In genomic region chr3:102024981-102025451, GRCm38 (mm10) we compare ENCODE assay signal across 15 mouse cellular contexts. TPM values are rescaled to one million over a fixed set of nuclear protein-coding genes. Genes with fewer than 3 reads are reported as not detected.
A peak's percentile ranks its signal among the peaks of the same experiment; 100 is the strongest.
DNase-seq lines count a peak whose midpoint lies in the region; ATAC-seq and TF ChIP-seq lines count a peak whose summit lies in the region.
"Had no signal": no experiment of that assay in that cellular context is flagged by ENCODE, and none has a peak within 500 bp of the region (broad histone marks: within the 10 kb centered on the region; RNA-seq: fewer than 3 reads in every experiment).

No protein-coding gene starts in this region.

- H3K9ac ChIP-seq in neural tube, embryonic 15.5 days (replicated peaks) = no peak overlapping the region
- no peak overlapping the region for H3K9ac ChIP-seq in forebrain, embryonic 16.5 days (replicated peaks; ENCODE audit: low read depth, low read length)
- no peak overlapping the region for H3K9ac ChIP-seq in midbrain, embryonic 11.5 days (ENCODE audit: low read length)
- no peak overlapping the region for H3K9ac ChIP-seq in stomach, postnatal 0 days (ENCODE audit: low read length)
- H3K9ac ChIP-seq: stomach, embryonic 15.5 days had no signal

- DNase-seq in neural tube, embryonic 10.5 days (ENCODE audit: extremely low spot score, low spot score) = peak; percentile 32
- DNase-seq in midbrain, embryonic 11.5 days (ENCODE audit: low spot score, missing footprints) = peak; percentile 85
- no peak for DNase-seq in layer of hippocampus, postnatal 36 days
- no peak for DNase-seq in stomach, postnatal 0 days (ENCODE audit: low spot score)
- no peak for DNase-seq in kidney, adult 8-10 months
- DNase-seq: cerebellum, adult 9-11 months; thymus, postnatal 4 days had no signal

- peaks cover 11% of the 10 kb centered on the region for H3K4me1 ChIP-seq in neural tube, embryonic 15.5 days
- H3K4me1 ChIP-seq in forebrain, embryonic 16.5 days (replicated peaks; ENCODE audit: control insufficient read depth, insufficient read depth, low read length) = peaks cover 21% of the 10 kb centered on the region
- H3K4me1 ChIP-seq in midbrain, embryonic 11.5 days (ENCODE audit: control insufficient read depth, insufficient read depth, low read length) = peaks cover 11% of the 10 kb centered on the region; the same call in 1 of the 2 replicates
- 0 out of 2 replicates have a peak, but pooled peaks cover 2% of the 10 kb centered on the region for H3K4me1 ChIP-seq in stomach, postnatal 0 days (replicated peaks; ENCODE audit: control insufficient read depth, insufficient read depth)

- H3K36me3 ChIP-seq in neural tube, embryonic 15.5 days = no peaks in the 10 kb centered on the region
- H3K36me3 ChIP-seq in forebrain, embryonic 16.5 days (ENCODE audit: control insufficient read depth, insufficient read depth) = no peaks in the 10 kb centered on the region
- no peaks in the 10 kb centered on the region for H3K36me3 ChIP-seq in midbrain, embryonic 11.5 days (ENCODE audit: control insufficient read depth, insufficient read depth, low read length)
- no peaks in the 10 kb centered on the region for H3K36me3 ChIP-seq in stomach, postnatal 0 days (ENCODE audit: control insufficient read depth, insufficient read depth, low read length)
- H3K36me3 ChIP-seq: stomach, embryonic 15.5 days had no signal

- H3K9me3 ChIP-seq in neural tube, embryonic 15.5 days (replicated peaks) = no peaks in the 10 kb centered on the region
- H3K9me3 ChIP-seq in forebrain, embryonic 16.5 days (ENCODE audit: control insufficient read depth, low read length) = no peaks in the 10 kb centered on the region
- no peaks in the 10 kb centered on the region for H3K9me3 ChIP-seq in midbrain, embryonic 11.5 days (ENCODE audit: control insufficient read depth, low read length)
- no peaks in the 10 kb centered on the region for H3K9me3 ChIP-seq in stomach, postnatal 0 days (ENCODE audit: control insufficient read depth, low read length)
- H3K9me3 ChIP-seq: stomach, embryonic 15.5 days had no signal

- H3K27ac ChIP-seq in neural tube, embryonic 15.5 days (replicated peaks) = no peak overlapping the region
- H3K27ac ChIP-seq in forebrain, embryonic 16.5 days (ENCODE audit: low read length) = 0 out of 2 replicates have a peak overlapping the region, but pooled peaks have one; percentile 24
- H3K27ac ChIP-seq in midbrain, embryonic 11.5 days (ENCODE audit: low read depth, low read length) = peak overlapping the region; percentile 71
- H3K27ac ChIP-seq in stomach, postnatal 0 days (replicated peaks) = no peak overlapping the region
- H3K27ac ChIP-seq: kidney, postnatal 0 days; stomach, embryonic 15.5 days had no signal

- no peaks in the 10 kb centered on the region for H3K27me3 ChIP-seq in neural tube, embryonic 15.5 days (replicated peaks)
- H3K27me3 ChIP-seq in forebrain, embryonic 16.5 days (replicated peaks; ENCODE audit: control insufficient read depth, insufficient read depth, low read length) = no peaks in the 10 kb centered on the region
- no peaks in the 10 kb centered on the region; the same call in 1 of the 2 replicates for H3K27me3 ChIP-seq in midbrain, embryonic 11.5 days (ENCODE audit: control insufficient read depth, insufficient read depth, low read length)
- no peaks in the 10 kb centered on the region for H3K27me3 ChIP-seq in stomach, postnatal 0 days (ENCODE audit: control insufficient read depth, insufficient read depth, low read length)

- no peak overlapping the region for H3K4me3 ChIP-seq in neural tube, embryonic 15.5 days (replicated peaks)
- no peak overlapping the region for H3K4me3 ChIP-seq in forebrain, embryonic 16.5 days (replicated peaks; ENCODE audit: low read length)
- no peak overlapping the region for H3K4me3 ChIP-seq in midbrain, embryonic 11.5 days (ENCODE audit: low read depth, low read length)
- no peak overlapping the region for H3K4me3 ChIP-seq in stomach, postnatal 0 days (ENCODE audit: low read depth, low read length)
- H3K4me3 ChIP-seq: stomach, embryonic 15.5 days had no signal

- no peak for TF ChIP-seq CTCF in stomach, postnatal 0 days (IDR thresholded peaks at IDR 0.05; ENCODE audit: low read depth)

- H3K4me2 ChIP-seq in neural tube, embryonic 15.5 days = no peak overlapping the region
- H3K4me2 ChIP-seq in forebrain, embryonic 16.5 days (ENCODE audit: low read length) = no peak overlapping the region
- H3K4me2 ChIP-seq in midbrain, embryonic 11.5 days = no peak overlapping the region
- H3K4me2 ChIP-seq in stomach, postnatal 0 days (replicated peaks; ENCODE audit: low read depth) = no peak overlapping the region
- H3K4me2 ChIP-seq: stomach, embryonic 15.5 days had no signal

- WGBS in neural tube, embryonic 15.5 days = 28% methylated on average over 9 of the region's 9 CpGs
- WGBS in forebrain, embryonic 16.5 days = 21% methylated on average over 9 of the region's 9 CpGs
- 66% methylated on average over 9 of the region's 9 CpGs for WGBS in midbrain, embryonic 11.5 days
- 58% methylated on average over 9 of the region's 9 CpGs for WGBS in stomach, postnatal 0 days

- ATAC-seq in neural tube, embryonic 15.5 days (ENCODE audit: low FRiP score) = no peak
- ATAC-seq in forebrain, embryonic 16.5 days = peak; percentile 80
- ATAC-seq in midbrain, embryonic 11.5 days (ENCODE audit: low FRiP score) = peak; percentile 58
- no peak for ATAC-seq in stomach, postnatal 0 days (ENCODE audit: low FRiP score, low TSS enrichment)

- no peak for TF ChIP-seq EP300 in stomach, postnatal 0 days (optimal IDR thresholded peaks at IDR 0.05)

RNA-seq across cellular contexts. Expression of gene Nhlh2, which starts 15.1 kb away (rescaled TPM):
- polyA plus RNA-seq in neural tube, embryonic 15.5 days (2015; fragmentation: Nextera tagmentation; extraction: Ambion mirVana) = 14.9 and 19.2 TPM in 2 replicates
- polyA plus RNA-seq in forebrain, embryonic 16.5 days (2015; fragmentation: Nextera tagmentation; extraction: Ambion mirVana) = 19.0 and 19.6 TPM in 2 replicates
- 100 and 112 TPM in 2 replicates for polyA plus RNA-seq in midbrain, embryonic 11.5 days (2014; fragmentation: Nextera tagmentation; extraction: Ambion mirVana)
- 1 to 10 TPM; 1.6 to 2.3 TPM for total RNA-seq in layer of hippocampus, postnatal 36 days (2021)
- polyA plus RNA-seq in stomach, postnatal 0 days (2015; fragmentation: Nextera tagmentation; extraction: Ambion mirVana) = not detected in 2 replicates
- total RNA-seq: adrenal gland, adult 18-20 months; gastrocnemius, adult 18-20 months; megakaryocyte-erythroid progenitor cell, adult 5-6 weeks had no signal
- polyA plus RNA-seq: kidney, postnatal 0 days; lung, embryonic 16.5 days had no signal

Comparison
In these comparisons a context has a peak if more than half of its experiments do, and no peak if none do; other contexts are left out.
1. DNase-seq: peak in neural tube, embryonic 10.5 days (single experiment) and midbrain, embryonic 11.5 days (single experiment); none in layer of hippocampus, postnatal 36 days (0 of 2), stomach, postnatal 0 days (single experiment) and kidney, adult 8-10 months (0 of 2).
2. ATAC-seq: peak in forebrain, embryonic 16.5 days (single experiment) and midbrain, embryonic 11.5 days (single experiment); none in neural tube, embryonic 15.5 days (single experiment) and stomach, postnatal 0 days (single experiment).
3. H3K27ac ChIP-seq: peak in forebrain, embryonic 16.5 days (single experiment) and midbrain, embryonic 11.5 days (single experiment); none in neural tube, embryonic 15.5 days (single experiment) and stomach, postnatal 0 days (single experiment).
4. RNA of gene Nhlh2, which starts 15.1 kb away (polyA plus RNA-seq): 100 to 112 TPM in midbrain, embryonic 11.5 days, 14.9 to 19.2 TPM in neural tube, embryonic 15.5 days and 19.0 to 19.6 TPM in forebrain, embryonic 16.5 days; not detected in stomach, postnatal 0 days; every median in the first group is over 10 times any median in the second.